Mouse (Mus musculus) cerebellum, adult 11 months (tissue): ENCODE measurements around the gene Cald1.

Experiments
- DNase-seq: peaks from one replicate; pipeline ENCODE4 v3.0.0; 2022

Gene Cald1

DNA sequence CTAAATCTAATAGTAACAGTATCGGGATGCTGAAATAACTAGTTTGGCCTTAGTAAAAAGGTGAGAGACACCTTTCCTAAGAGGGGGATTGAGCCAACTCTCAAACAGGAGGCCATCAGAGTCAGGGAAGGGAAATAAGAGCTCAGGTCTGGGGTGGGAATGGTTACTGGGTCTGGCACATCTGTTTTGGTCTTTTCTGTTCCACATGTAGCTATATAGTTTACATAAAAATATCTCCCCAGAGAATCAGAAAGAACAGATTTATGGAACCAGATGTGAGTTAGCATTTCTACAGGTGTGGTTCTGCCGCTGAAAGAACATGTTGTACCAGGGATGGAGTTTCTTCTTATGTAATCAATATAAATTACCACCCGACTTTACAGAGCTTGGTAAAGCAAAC lies 17.1 kb downstream of the Cald1 start:
- no peak for DNase-seq

DNA sequence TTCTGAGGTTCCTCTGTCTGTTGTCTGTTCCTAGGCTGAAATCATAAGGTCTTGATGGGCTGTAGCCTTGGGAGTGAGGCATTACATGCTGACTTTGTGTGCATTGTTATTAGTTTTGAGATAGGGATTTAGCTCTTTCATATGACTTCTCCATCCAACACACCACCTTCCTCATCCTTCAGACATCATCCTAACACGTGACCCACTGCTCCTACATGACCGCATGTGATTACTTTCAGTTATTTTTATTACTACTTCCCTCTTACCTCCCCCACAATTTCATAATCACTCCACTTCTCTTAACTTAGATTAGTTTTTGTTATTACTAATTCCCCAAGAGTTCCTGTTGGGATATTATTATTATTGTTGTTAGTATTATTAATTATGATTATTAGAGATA lies 21.2 kb downstream of the Cald1 start:
- no peak for DNase-seq

DNA sequence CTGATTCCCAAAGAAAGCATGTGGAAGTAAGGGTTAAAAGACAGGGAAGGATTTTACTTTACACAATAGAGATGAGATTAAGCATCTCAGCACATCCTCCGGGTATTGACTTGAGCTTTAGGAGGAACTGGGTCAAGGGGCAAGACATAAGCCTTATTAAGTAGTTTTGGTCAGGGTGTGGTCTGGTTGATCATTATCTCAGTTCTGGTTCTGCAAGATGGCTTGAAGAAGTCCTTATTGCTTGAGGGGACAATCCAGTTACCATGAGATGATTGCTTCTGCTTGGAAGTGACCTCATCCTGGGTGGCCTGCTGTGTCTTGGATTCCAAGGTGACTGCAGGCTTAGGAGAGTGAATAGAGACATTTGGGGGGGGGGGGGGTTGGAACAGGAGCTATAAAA lies 21.9 kb downstream of the Cald1 start:
- no peak for DNase-seq

DNA sequence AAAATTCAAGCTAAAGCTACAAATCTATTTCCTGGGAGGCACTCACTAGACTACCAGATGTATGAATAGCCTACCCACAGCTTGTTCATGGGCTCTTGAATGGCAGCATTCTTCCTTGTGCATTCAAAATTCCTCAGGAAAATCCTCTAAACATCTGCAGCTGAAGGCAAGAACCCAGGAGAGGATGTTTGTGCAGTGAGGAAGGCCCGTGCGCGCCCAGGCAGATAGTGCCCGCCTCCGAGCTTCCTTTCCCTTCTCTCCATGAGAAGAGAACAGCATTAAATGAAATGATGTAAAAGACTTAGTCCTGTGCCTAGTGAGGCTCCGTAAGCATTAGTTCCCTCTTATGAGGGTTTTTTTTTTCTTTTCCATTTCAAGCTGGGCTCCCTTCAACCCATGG lies 24.6 kb downstream of the Cald1 start:
- no peak for DNase-seq

DNA sequence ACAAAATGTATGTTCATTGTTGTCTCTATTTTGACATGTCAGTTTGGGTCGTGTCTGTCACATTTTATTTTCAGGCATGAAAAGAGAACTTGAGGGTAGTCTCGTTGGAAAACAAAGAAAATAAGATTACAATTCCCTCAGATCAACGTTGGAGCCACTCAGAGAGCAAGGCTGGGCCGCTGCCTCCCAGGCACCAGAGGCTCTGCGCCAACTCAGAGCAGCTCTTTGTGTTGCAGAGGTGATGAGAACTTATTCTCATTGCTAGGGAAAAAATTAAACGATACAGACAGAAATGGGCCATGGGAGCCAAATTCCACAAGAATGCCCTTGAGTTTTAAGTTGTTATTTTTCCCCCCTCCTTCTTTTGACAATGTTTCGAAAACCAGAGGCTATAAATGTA lies 25.0 kb downstream of the Cald1 start:
- DNase-seq, result no peak

DNA sequence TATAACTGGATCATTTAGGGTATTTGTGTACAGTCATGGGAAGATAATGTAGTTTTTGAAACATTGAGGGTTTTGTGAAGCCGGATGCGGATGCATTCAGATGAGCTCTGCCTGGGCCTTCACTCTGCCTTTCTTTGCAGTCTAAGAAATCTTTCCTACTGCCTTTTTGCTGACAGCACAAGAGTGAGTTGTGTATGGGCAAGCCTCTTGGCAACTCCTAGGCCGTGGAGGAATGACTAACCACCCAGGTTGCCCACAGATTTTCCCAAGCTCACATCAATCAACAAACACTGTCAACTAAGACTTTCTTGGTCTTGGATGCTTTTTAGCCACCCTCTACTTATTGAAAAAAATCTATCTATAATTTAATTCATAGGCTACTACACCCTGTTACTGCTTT lies 26.2 kb downstream of the Cald1 start:
- DNase-seq, result no peak

DNA sequence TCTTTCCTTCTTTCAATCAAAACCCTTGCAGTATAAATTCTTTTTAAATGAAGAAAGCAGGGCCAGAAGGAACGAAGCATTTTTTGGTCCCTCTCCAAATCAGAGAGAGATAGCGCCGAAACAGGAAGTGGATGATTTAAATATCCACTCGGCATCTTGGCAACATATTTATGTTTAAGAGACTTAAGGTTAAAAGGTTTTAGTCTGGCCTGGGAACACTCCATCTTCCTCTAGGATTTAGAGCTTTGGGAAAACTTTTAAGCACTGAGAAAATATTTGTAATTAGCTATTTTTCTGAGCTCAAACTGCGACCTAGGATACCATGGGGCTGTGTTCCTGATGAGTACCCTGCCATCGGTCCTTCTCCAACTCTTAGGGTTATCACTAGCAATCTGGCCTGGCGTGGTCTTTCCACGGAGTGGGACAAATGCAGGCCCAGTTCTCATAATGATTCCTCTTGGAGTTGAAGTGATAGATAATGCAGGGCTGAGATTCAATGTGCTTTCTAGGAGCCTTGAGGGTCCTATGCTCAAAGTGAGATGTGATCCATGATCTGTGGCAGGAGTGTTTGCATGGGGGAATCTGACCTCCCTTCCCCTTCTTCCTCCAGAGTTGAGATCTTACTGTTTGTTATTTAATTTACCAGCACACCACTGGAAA lies 28.4 kb downstream of the Cald1 start:
- DNase-seq, result no peak

DNA sequence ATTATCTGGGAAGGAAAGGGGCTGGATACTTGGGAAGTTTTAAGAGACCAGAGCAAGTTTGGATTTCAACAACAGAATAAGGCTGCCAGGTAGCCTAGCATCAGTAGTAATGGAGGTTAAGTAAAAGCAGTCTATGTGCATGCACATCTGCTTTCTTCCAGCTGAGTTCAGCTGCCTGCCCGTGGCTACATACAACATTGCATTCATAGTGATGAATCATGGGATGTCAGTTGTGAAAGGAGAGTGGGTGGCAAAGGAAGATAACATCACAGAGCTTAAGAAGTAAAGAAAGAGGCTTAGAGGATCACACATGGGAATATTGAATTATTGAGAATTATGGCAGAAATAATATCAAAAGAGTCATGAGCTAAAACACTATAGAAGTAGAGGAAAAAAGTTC lies 29.8 kb downstream of the Cald1 start:
- no peak for DNase-seq

DNA sequence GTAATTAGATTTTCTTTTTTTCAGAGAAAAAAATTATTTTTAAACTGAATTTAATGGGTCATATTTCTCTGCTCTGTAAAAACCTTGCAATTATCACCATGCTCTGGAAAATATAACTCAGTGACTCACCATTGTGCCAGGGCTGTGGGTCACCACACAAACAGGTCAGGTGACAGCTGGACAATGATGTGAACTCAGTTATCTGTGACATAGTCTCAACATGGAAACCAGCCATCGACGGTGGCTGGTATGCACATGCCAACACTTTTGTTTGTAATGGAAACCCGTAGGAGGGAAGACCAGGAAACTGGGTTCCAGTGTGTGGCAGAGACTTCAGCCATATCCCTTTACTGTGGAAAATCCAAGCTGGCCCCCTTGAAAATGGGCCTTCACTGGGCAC lies 35.5 kb downstream of the Cald1 start:
- no peak for DNase-seq

DNA sequence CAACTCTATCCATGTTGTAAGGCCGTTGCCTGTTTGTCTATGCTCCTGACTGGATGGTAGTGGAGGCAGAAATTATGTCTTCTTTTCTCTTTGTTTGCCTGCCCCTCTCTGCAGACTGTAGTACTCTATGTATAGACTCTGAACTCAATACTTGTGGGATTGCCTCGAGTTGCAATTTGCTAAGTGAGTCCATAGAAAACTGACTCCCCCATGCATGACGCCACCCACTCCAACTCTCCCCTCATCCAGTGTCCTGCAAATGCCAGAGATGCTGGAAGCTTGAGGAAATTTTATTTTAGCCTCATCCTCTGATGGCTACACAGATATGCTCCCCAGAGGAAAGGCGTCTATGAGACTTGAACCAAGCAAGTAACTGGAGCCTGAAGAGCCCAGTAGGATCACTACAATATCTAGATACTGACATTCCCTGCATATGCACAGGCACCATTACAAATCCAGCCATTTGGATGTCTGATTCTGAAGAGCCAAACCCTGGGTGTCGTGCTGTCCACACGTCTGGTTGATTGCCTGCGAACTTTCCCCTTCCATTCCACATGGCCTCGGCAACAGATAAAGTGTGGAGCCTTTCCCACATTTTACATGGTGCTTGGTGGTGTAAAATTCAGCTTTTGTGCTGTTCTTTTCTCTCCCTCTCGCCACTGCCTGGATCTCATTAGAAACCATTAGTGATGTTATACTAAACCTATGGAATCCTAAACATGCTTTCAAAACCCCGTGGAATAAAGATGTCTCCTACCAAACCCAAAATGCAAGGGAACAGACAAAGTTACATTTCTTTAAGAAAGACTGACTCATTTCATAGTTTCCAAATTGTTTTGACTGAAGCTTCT lies 39.5 kb downstream of the Cald1 start:
- DNase-seq, result no peak

DNA sequence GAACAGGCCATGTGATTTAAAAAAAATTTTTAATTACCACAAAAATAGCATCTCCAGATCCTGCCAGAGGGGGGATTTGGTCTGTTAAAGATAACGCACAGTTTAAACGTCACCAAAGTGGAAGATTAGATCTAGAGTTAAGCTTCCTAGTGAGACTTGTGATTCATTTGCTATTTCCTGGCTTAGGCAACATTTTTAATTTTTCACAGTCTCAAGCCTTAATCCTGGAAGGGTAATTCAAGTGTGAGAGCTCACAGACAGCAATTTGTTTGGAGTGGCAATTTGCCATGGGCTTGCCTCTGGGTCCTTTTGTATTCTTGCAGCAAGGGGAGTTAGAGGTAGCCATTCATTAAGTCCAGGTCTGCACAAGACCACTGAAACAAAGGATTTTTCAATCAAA lies 40.4 kb downstream of the Cald1 start:
- no peak for DNase-seq

DNA sequence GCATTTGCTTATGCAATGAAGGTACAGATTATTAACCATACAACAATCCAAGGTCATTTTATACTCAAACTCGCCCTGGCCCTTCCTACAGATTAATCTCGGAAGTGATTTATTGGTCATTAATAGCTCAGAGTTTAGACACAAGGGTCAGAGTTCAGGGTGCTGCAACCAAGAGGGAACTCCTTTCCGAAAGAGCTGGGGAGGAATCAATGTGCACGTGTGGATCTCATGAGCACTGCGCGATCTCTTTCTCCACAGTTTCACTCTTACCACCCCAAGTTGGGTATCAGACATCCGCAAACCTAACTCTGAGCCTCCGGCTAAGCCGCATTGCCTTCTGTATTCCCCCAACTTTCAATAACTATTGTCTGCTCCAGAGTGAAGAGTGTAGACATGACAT lies 41.9 kb downstream of the Cald1 start:
- no peak for DNase-seq

DNA sequence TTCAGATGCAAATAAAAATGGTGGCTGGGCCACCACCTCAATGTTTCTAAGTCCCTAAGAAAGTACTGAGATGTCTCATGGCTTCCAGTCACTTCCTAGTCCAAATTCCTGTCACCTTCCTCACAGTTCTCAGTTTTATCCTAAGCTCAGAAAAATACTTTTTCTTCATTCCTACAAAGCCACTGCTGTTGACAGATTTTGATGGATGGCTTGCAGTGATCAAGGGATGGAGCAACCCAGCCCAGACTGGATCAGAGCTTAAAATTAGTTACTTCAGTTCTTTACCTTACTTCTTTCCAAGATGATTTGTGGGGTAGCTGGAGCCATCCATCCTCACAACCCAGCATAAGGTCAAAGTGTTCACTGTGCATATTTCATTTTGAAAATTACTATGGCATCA lies 42.8 kb downstream of the Cald1 start:
- DNase-seq, result no peak

DNA sequence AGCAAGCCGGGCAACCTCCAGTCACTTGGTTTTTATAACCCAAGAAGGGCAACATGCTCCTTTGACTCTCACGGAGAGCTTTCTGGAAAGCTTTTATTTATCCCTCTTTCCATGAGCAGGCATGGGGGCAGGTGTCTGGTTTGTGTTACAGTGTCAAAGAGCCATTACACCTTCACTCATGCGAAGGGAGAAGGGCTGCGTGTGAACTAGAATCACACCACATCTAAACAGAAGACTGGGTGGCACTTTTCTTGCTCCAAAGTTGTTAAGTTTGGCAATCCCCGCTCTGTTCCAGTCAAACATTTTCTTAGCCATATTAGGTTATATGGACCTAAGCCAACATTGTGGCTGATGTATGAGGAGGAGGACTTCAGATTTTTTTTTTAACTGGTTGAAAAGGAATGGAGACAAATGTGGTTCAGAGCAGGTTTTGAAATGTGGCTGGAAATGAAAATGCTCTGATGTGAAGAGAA lies 43.8 kb downstream of the Cald1 start:
- no peak for DNase-seq

DNA sequence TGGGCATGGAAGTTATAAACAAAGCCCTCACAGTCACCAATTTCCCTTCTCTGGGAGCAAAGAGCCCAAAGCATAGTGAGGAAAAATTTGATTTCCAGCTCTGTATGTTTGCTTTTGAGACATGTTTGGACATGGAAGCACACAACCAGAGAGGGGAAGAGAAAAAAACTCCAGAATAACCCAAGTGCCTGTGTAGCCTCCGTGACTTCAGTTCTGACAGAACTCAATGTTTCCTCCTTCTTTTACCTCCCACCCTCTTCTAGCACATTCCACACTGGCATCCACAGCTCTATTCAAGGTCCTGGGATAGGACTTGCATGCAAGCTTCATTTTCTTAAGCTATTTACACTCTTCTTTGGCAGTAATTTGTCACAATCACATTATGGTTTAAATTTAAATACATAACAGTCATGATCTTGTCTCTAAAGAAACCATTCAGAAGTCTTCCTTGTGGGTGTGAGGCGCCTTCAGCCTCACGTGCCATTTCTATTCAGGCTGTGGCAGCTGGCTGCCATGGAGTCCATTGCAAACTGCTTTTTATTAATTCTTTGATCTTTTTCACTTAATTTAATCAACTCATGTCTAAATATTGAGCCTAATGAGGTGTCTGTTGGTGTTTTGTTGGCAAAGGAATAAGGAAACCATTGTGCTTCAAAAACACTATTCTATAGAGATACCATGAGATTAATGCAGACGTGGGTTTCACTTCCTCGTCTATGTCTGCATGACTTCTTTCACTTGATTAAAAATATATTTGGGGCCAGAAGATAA lies 49.9 kb downstream of the Cald1 start:
- DNase-seq, result no peak

DNA sequence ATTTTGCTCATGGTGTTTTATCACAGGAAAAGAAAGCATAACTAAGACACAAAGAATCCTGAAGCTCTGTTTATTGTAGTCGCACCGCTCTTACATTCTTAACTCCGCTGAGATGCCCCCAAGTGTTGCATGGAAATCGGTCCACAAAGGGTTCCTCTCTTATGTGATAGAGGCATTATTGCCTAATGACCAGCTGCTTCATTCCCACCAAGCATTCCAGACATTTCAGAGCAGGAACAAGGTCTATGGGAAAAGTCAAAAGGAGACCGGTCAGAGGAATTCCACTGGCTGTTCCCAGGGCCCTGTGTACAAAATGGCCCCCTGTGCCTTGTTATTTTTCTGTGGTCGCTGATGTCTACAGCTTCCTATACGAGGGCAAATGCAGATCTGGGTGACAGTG lies 53.0 kb downstream of the Cald1 start:
- no peak for DNase-seq

DNA sequence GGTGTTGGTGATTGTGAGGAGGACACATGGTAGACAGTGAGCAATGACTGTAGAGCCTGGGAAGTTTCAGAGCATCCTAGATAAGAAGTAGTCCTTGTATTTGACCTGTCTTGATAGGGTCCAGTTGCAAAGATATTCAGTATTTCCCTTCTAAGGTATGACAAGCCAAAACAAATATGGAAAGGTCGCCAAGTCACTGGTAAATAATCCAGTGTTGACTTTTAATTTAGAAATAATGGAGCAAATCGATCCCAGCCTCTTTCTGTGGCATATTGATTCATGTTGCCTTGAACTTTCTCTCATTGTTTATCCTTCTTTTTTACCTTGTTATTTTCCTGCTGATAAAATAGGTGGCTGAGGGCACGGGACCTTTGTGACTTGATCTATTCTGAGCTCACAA lies 57.4 kb downstream of the Cald1 start:
- no peak for DNase-seq

DNA sequence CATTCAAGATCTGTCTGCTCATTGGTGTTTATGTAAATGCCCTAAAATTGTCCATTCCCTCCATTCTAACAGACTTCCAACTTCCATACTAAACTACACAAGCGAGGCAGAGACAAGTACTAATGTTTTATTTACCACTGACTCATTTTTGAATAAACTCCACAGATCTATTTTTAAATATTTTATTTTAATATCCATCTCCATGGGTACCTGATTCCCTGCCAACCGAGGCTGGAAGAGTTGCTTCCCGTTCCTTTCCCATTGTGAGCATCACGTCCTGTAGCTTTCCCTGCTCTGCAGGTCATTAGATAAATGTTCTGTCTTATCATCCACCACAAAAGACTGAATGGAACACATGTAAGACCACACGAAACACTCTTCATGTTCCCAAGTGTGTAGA lies 60.5 kb downstream of the Cald1 start:
- no peak for DNase-seq

DNA sequence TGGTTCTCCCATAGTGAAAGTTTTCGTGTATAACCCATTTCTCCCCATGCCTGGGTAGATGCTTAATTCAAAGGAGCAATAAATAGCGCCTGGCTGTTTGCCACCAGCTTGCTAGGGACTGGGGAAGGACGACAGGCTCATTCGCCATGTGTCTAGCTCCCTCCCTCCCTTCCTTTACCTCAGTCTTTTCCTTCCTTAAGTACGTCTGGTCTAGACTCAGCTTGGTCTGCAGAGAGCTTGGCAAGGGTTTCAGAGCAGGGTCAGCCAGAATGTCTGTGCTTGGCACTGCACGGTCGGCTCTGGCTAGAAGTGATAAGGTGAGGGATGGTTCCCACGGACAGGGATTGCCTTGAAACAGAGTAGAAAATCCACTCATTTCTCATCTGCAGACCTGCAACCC lies 62.4 kb downstream of the Cald1 start:
- DNase-seq, result peak; percentile 1

DNA sequence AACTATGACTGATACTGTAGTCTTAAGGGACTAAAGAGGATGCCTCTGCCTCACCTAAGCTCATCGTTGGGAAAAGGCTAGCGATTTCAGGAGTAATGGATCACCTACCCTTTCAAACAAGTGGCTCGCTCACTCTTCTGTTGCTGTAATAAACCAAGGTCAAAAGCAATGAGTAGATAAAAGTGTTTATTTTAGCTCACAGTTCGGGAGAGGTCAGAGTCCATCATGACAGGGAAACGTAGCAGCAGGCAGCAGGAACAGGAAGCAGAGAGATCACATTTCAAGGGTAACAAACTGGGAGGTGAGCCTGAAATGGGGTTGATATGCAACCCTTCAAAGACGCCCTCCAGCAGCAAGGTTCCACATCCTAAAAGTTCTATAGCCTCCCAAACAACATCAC lies 64.3 kb downstream of the Cald1 start:
- DNase-seq, result no peak

DNA sequence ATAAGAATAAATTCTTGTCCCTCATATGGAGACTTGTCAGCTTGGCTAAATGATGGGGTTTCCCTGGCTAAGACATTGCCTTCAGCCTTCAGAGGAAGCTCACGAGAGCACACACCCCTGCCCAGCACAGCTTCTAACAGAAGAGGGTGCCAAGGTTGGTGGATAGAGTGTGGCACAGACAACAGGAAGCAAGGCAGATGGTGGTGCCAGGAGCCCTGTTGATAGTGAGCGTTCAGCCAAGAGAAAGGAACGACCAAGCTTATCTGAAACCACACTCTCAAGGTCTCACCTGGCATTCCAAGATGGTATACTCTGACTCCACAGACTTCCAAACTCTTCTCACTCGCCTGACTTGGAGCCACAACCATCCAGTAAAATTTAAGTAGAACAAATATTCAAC lies 66.0 kb downstream of the Cald1 start:
- peak; percentile 1 for DNase-seq

DNA sequence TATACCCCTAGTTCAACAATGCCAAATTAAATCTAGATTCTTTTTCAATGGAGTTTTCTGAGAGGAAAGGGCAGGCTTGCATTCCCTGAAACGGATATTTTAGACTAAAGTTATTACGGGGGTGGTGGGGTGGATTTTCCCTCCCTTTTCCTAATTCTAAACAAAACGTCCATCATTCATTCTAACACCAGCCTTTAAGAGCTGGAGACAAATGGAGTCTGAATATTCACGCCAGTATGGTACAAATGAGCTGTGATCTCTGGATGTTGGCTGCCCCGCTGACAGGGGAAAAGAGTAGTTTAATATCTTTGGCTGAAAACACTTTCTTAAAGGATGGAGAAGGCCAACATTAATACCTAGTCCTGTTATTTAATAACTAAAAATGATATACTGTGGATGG lies 66.4 kb downstream of the Cald1 start:
- DNase-seq, result no peak

DNA sequence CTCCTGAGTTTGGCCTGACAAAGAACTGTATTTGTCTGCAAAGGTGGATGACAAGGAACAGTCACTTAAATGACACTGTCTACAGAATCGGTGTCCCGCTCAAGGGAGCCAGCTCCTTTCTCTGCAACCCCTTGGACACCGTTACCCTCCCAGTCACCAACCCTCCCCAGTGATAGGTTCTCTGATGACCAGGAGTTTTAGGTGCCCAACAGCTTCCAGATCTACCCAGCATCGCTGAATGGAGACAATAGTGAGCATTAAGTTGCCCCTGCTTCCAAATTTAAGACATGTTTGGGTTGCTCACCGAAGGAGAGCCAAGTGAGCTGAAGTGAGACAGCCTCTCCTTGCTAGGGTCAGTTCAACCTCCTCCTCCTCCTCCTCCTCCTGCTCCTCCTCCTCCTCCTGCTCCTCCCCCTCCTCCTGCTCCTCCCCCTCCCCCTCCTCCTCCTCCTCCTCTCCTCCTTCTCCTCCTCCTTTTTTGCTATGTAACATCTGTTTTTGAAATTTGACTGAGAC lies 70.5 kb downstream of the Cald1 start:
- no peak for DNase-seq

DNA sequence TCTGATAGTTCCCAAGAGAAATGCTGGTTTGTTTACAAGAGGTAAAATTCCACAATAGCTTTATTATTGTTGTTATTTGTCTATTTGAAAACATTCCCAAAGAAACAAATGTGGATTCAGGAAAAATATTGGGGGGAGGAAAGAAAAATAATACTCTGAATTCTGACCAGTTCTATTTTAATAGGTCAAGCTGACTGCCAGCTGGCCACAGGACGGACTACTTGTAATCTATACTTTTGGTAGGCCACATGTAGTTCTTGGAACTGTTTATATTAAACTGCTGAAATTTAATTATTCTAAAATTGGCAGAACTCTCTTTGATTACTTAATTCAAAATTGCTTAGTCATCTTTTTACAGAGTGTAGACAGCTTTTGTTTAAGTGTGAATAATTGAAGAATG lies 73.1 kb downstream of the Cald1 start:
- no peak for DNase-seq
